Mouse (Mus musculus): ENCODE measurements around the gene Ube2r2. TPM values are rescaled to one million over a fixed set of nuclear protein-coding genes. Genes with fewer than 3 reads are reported as not detected.

The Ube2r2 gene
- total and polyA plus RNA-seq, 2 experiments from 2014 or later, result 46.7 to 55.8 TPM

GRCm38 (mm10) chr4:41094361-41094760, 41.2 kb upstream of the Ube2r2 start:
- TF ChIP-seq CTCF (IDR thresholded peaks at IDR 0.05; ENCODE audit: low read depth), result no peak
- WGBS, result 41% methylated on average over 9 of the region's 9 CpGs
- DNase-seq (no peak), ATAC-seq (no peak)
- Histone ChIP-seq H3K4me1 (ENCODE audit: insufficient read depth) (no peaks in the 10 kb centered on the region), H3K9me3 (ENCODE audit: low read length) (no peaks in the 10 kb centered on the region), H3K9ac (no peak overlapping the region), H3K4me3 (ENCODE audit: low read depth, low read length) (no peak overlapping the region), H3K36me3 (ENCODE audit: insufficient read depth) (no peaks in the 10 kb centered on the region), H3K27ac (ENCODE audit: low read depth, low read length) (no peak overlapping the region), H3K4me2 (ENCODE audit: low read depth) (no peak overlapping the region), H3K27me3 (ENCODE audit: insufficient read depth, low read length) (no peaks in the 10 kb centered on the region)

- no peak for ATAC-seq
- Histone ChIP-seq H3K27ac (ENCODE audit: low read depth, low read length) (no peak overlapping the region), H3K9ac (no peak overlapping the region), H3K4me3 (ENCODE audit: low read depth, low read length) (no peak overlapping the region), H3K4me1 (ENCODE audit: insufficient read depth) (no peaks in the 10 kb centered on the region), H3K9me3 (ENCODE audit: low read length) (no peaks in the 10 kb centered on the region), H3K36me3 (ENCODE audit: insufficient read depth) (no peaks in the 10 kb centered on the region), H3K27me3 (ENCODE audit: insufficient read depth, low read length) (no peaks in the 10 kb centered on the region), H3K4me2 (ENCODE audit: low read depth) (no peak overlapping the region)
- no peak for DNase-seq
- WGBS, result 66% methylated on average over 8 of the region's 8 CpGs
- no peak for TF ChIP-seq CTCF (IDR thresholded peaks at IDR 0.05; ENCODE audit: low read depth)
Observed at GRCm38 (mm10) chr4:41096169-41096568, 39.4 kb upstream of the Ube2r2 start.

- no peaks in the 10 kb centered on the region for H3K9me3 ChIP-seq (ENCODE audit: low read length)
- no peak overlapping the region for H3K9ac ChIP-seq
- no peaks in the 10 kb centered on the region for H3K36me3 ChIP-seq (ENCODE audit: insufficient read depth)
- ATAC-seq, result no peak
- TF ChIP-seq CTCF (IDR thresholded peaks at IDR 0.05; ENCODE audit: low read depth), result no peak
- WGBS, result 72% methylated on average over 5 of the region's 5 CpGs
- no peaks in the 10 kb centered on the region for H3K4me1 ChIP-seq (ENCODE audit: insufficient read depth)
- no peak overlapping the region for H3K4me3 ChIP-seq (ENCODE audit: low read depth, low read length)
- H3K27me3 ChIP-seq (ENCODE audit: insufficient read depth, low read length), result no peaks in the 10 kb centered on the region
- DNase-seq, result no peak
- H3K4me2 ChIP-seq (ENCODE audit: low read depth), result no peak overlapping the region
- H3K27ac ChIP-seq (ENCODE audit: low read depth, low read length), result no peak overlapping the region
Observed at GRCm38 (mm10) chr4:41096794-41097193, 38.7 kb upstream of the Ube2r2 start.

DNA sequence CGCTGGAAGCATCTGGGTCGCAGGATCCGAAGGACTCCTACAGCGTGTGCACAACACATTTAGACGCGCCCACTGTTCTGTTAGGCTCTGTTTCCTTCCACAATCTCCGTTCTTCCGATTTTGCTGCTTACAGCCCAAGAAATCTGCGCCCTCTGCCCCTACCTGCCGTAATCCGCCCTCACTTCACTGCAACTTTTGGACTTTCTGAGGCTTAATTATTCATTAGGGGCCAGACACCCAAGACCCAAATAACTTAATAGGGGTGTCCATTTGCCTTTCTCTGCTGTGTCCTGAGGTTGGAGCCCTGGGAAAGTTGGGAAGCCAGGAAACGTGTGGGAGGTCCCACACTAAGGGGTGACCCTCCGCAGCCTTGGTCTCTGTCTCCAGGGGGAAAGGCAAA, 38.2 kb upstream of the Ube2r2 start:
- H3K9ac ChIP-seq, result no peak overlapping the region
- peak overlapping the region; percentile 98; the same call in 1 of the 2 replicates for H3K4me2 ChIP-seq (ENCODE audit: low read depth)
- no peak for ATAC-seq

GRCm38 (mm10) chr4:41097871-41098576, 37.5 kb upstream of the Ube2r2 start, which contains the start of gene Aqp3:
Gene Aqp3 (minus strand): TSS chr4:41098183.
- no peaks in the 10 kb centered on the region for H3K27me3 ChIP-seq (ENCODE audit: insufficient read depth, low read length)
- ATAC-seq (peak; percentile 81), DNase-seq (peak; percentile 42)
- H3K36me3 ChIP-seq (ENCODE audit: insufficient read depth), result no peaks in the 10 kb centered on the region
- H3K9me3 ChIP-seq (ENCODE audit: low read length), result no peaks in the 10 kb centered on the region
- H3K27ac ChIP-seq (ENCODE audit: low read depth, low read length), result no peak within 1 kb of the TSS
- TF ChIP-seq CTCF (IDR thresholded peaks at IDR 0.05; ENCODE audit: low read depth), result peak; percentile 27
- H3K9ac ChIP-seq, result peak within 1 kb of the TSS; percentile 52
- 1% methylated on average over 42 of the region's 42 CpGs for WGBS
- H3K4me3 ChIP-seq (ENCODE audit: low read depth, low read length), result peak within 1 kb of the TSS; percentile 49
- peak within 1 kb of the TSS; percentile 98 for H3K4me2 ChIP-seq (ENCODE audit: low read depth)
- no peaks in the 10 kb centered on the region for H3K4me1 ChIP-seq (ENCODE audit: insufficient read depth)

More for the DNA sequence above, 38.2 kb upstream of the Ube2r2 start:
- Histone ChIP-seq H3K4me3 (ENCODE audit: low read depth, low read length) (no peak overlapping the region), H3K27me3 (ENCODE audit: insufficient read depth, low read length) (no peaks in the 10 kb centered on the region), H3K36me3 (ENCODE audit: insufficient read depth) (no peaks in the 10 kb centered on the region), H3K9me3 (ENCODE audit: low read length) (no peaks in the 10 kb centered on the region), H3K4me1 (ENCODE audit: insufficient read depth) (no peaks in the 10 kb centered on the region), H3K27ac (ENCODE audit: low read depth, low read length) (no peak overlapping the region)
- no peak for DNase-seq
- no peak for TF ChIP-seq CTCF (IDR thresholded peaks at IDR 0.05; ENCODE audit: low read depth)
- WGBS, result 45% methylated on average over 13 of the region's 13 CpGs

GRCm38 (mm10) chr4:41098577-41098951, 37.0 kb upstream of the Ube2r2 start:
- Histone ChIP-seq H3K4me2 (ENCODE audit: low read depth) (peak overlapping the region; percentile 98), H3K4me3 (ENCODE audit: low read depth, low read length) (peak overlapping the region; percentile 49), H3K27me3 (ENCODE audit: insufficient read depth, low read length) (no peaks in the 10 kb centered on the region), H3K36me3 (ENCODE audit: insufficient read depth) (no peaks in the 10 kb centered on the region), H3K27ac (ENCODE audit: low read depth, low read length) (no peak overlapping the region), H3K9ac (peak overlapping the region; percentile 52), H3K4me1 (ENCODE audit: insufficient read depth) (no peaks in the 10 kb centered on the region), H3K9me3 (ENCODE audit: low read length) (no peaks in the 10 kb centered on the region)
- 22% methylated on average over 11 of the region's 11 CpGs for WGBS
- ATAC-seq, result no peak
- no peak for DNase-seq
- TF ChIP-seq CTCF (IDR thresholded peaks at IDR 0.05; ENCODE audit: low read depth), result no peak

DNA sequence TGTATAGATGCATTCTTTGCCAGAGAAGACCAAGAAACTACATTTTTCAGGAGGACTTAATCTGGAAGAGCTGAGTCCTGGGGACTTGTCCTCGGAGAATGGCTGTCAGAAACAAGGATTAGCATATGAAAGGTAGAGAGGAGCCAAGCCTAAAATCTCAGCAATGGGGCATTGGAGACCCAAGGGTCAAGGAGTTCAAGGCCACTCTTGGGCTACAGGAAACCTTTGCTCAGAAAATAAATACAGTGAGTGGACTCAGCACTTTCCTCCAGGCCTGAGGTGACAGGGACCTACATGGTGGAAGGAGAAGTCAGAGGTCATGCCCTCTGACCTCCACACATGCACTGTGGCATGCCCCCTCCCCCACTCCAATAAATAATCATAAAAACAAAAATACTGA, 34.6 kb upstream of the Ube2r2 start:
- DNase-seq (no peak), ATAC-seq (no peak)
- H3K4me2 ChIP-seq (ENCODE audit: low read depth), result no peak overlapping the region
- H3K9ac ChIP-seq, result no peak overlapping the region
- H3K27ac ChIP-seq (ENCODE audit: low read depth, low read length), result no peak overlapping the region
- no peaks in the 10 kb centered on the region for H3K4me1 ChIP-seq (ENCODE audit: insufficient read depth)
- no peaks in the 10 kb centered on the region for H3K36me3 ChIP-seq (ENCODE audit: insufficient read depth)
- 31% methylated on average over 1 of the region's 1 CpGs for WGBS
- TF ChIP-seq CTCF (IDR thresholded peaks at IDR 0.05; ENCODE audit: low read depth), result no peak
- H3K27me3 ChIP-seq (ENCODE audit: insufficient read depth, low read length), result no peaks in the 10 kb centered on the region
- H3K9me3 ChIP-seq (ENCODE audit: low read length), result no peaks in the 10 kb centered on the region
- no peak overlapping the region for H3K4me3 ChIP-seq (ENCODE audit: low read depth, low read length)

All from forebrain, postnatal 0 days (tissue).